27 mouse cellular contexts compared by ENCODE assay signal in the genomic region with DNA sequence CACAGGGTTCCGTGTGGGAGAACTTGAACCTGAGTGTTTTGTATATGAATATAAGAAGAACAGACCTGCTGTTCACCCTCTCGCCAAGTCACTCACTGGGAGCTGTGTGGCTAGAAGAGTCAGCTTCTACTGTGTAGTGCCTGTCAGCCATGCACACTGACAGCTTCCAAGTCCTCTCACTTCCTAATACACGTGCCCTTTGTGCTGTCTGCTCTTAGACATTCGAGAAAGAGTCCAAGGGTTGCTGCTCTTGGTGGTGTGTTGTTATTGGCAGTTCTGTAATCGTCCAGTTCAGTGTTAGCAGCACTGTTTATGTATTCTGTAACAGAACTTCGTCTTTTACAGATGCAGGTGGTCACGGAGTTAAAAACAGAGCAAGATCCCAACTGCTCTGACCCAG. TPM values are rescaled to one million over a fixed set of nuclear protein-coding genes. Genes with fewer than 3 reads are reported as not detected.
A peak's percentile ranks its signal among the peaks of the same experiment; 100 is the strongest.
DNase-seq lines count a peak whose midpoint lies in the region; ATAC-seq and TF ChIP-seq lines count a peak whose summit lies in the region.
"Had no signal": no experiment of that assay in that cellular context is flagged by ENCODE, and none has a peak within 500 bp of the region (broad histone marks: within the 10 kb centered on the region; RNA-seq: fewer than 3 reads in every experiment).

No protein-coding gene starts in this region.

- H3K36me3 ChIP-seq in kidney, embryonic 14.5 days (ENCODE audit: control insufficient read depth, insufficient read depth, low read length): peaks cover 44% of the 10 kb centered on the region
- H3K36me3 ChIP-seq in liver, postnatal 0 days (replicated peaks; ENCODE audit: insufficient read depth, low read length): peaks cover 23% of the 10 kb centered on the region
- H3K36me3 ChIP-seq in liver, embryonic 11.5 days (ENCODE audit: control insufficient read depth, insufficient read depth, low read length): 0 out of 2 replicates have a peak, but pooled peaks cover 2% of the 10 kb centered on the region

- no peaks in the 10 kb centered on the region for H3K27me3 ChIP-seq in kidney, embryonic 14.5 days (ENCODE audit: control insufficient read depth, insufficient read depth, low read length)
- H3K27me3 ChIP-seq in liver, postnatal 0 days (ENCODE audit: insufficient read depth, low read length): no peaks in the 10 kb centered on the region
- H3K27me3 ChIP-seq in liver, embryonic 11.5 days (replicated peaks; ENCODE audit: control insufficient read depth, insufficient read depth, low read length): no peaks in the 10 kb centered on the region
- H3K27me3 ChIP-seq: heart, embryonic 13.5 days; hindbrain, embryonic 12.5 days; limb, embryonic 12.5 days; liver, embryonic 15.5 days; neural tube, embryonic 15.5 days; Patski had no signal

- TF ChIP-seq CTCF in liver, postnatal 0 days (IDR thresholded peaks at IDR 0.05; ENCODE audit: low read depth): no peak

- H3K27ac ChIP-seq in kidney, embryonic 14.5 days (ENCODE audit: low read depth, low read length): no peak overlapping the region
- peak overlapping the region; percentile 36; the same call in 1 of the 2 replicates for H3K27ac ChIP-seq in liver, postnatal 0 days (ENCODE audit: low read depth)
- no peak overlapping the region for H3K27ac ChIP-seq in liver, embryonic 11.5 days (ENCODE audit: low read depth, low read length)
- H3K27ac ChIP-seq: forebrain, embryonic 10.5 days; heart, embryonic 13.5 days; hindbrain, embryonic 12.5 days; layer of hippocampus, adult 2 months; limb, embryonic 12.5 days; liver, embryonic 15.5 days; midbrain, embryonic 10.5 days; neural tube, embryonic 15.5 days had no signal

- H3K4me1 ChIP-seq in kidney, embryonic 14.5 days (ENCODE audit: control insufficient read depth, insufficient read depth, low read length): no peaks in the 10 kb centered on the region
- H3K4me1 ChIP-seq in liver, postnatal 0 days (ENCODE audit: insufficient read depth): no peaks in the 10 kb centered on the region
- H3K4me1 ChIP-seq in liver, embryonic 11.5 days (replicated peaks; ENCODE audit: control insufficient read depth, insufficient read depth, low read length): no peaks in the 10 kb centered on the region
- H3K4me1 ChIP-seq: hindbrain, embryonic 12.5 days had no signal

- no peaks in the 10 kb centered on the region for H3K9me3 ChIP-seq in kidney, embryonic 14.5 days (ENCODE audit: control insufficient read depth, low read length)
- no peaks in the 10 kb centered on the region for H3K9me3 ChIP-seq in liver, postnatal 0 days (ENCODE audit: low read length)
- no peaks in the 10 kb centered on the region for H3K9me3 ChIP-seq in liver, embryonic 11.5 days (ENCODE audit: control insufficient read depth, low read length)
- H3K9me3 ChIP-seq: forebrain, embryonic 10.5 days; G1E; heart, embryonic 13.5 days; hindbrain, embryonic 12.5 days; liver, embryonic 15.5 days; midbrain, embryonic 10.5 days; neural tube, embryonic 15.5 days had no signal

- peak; percentile 67 for DNase-seq in kidney, adult 11 months
- DNase-seq in liver, postnatal 0 days: no peak
- no peak for DNase-seq in liver, embryonic 11.5 days (ENCODE audit: low spot score)
- peak; percentile 29 for DNase-seq in kidney, postnatal 10 days
- no peak for DNase-seq in left cerebral cortex, adult 9 months (ENCODE audit: low spot score in 2 of 2)
- no peak for DNase-seq in lung, postnatal 14 days
- DNase-seq: adrenal gland, adult 2 months; cerebellum, adult 18-20 months; cerebellum, postnatal 14 days; forebrain, postnatal 0 days; gastrocnemius, postnatal 25 days; heart, adult 18-20 months; heart, postnatal 14 days; right cerebral cortex, adult 18-20 months had no signal

- no peak overlapping the region for H3K4me2 ChIP-seq in kidney, embryonic 14.5 days (replicated peaks; ENCODE audit: low read depth, low read length)
- H3K4me2 ChIP-seq in liver, postnatal 0 days (ENCODE audit: low read depth, low read length): no peak overlapping the region
- no peak overlapping the region for H3K4me2 ChIP-seq in liver, embryonic 11.5 days
- H3K4me2 ChIP-seq: heart, embryonic 13.5 days; hindbrain, embryonic 12.5 days; limb, embryonic 12.5 days; liver, embryonic 15.5 days; neural tube, embryonic 15.5 days had no signal

- no peak overlapping the region for H3K9ac ChIP-seq in kidney, embryonic 14.5 days (ENCODE audit: low read depth, low read length)
- H3K9ac ChIP-seq in liver, postnatal 0 days (replicated peaks): no peak overlapping the region
- no peak overlapping the region for H3K9ac ChIP-seq in liver, embryonic 11.5 days (ENCODE audit: low read depth, low read length)
- H3K9ac ChIP-seq: forebrain, postnatal 0 days; heart, embryonic 13.5 days; hindbrain, embryonic 12.5 days; limb, embryonic 12.5 days; liver, embryonic 15.5 days; neural tube, embryonic 15.5 days had no signal

- no peak overlapping the region for H3K4me3 ChIP-seq in kidney, embryonic 14.5 days (ENCODE audit: low read length)
- H3K4me3 ChIP-seq in liver, postnatal 0 days (ENCODE audit: low read depth, low read length): no peak overlapping the region
- H3K4me3 ChIP-seq in liver, embryonic 11.5 days (ENCODE audit: low read depth, low read length): no peak overlapping the region
- H3K4me3 ChIP-seq: forebrain, embryonic 10.5 days; heart, embryonic 13.5 days; hindbrain, embryonic 12.5 days; layer of hippocampus, adult 2 months; limb, embryonic 12.5 days; liver, embryonic 15.5 days; midbrain, embryonic 10.5 days; neural tube, embryonic 15.5 days had no signal

- ATAC-seq in kidney, embryonic 14.5 days (ENCODE audit: low FRiP score, low TSS enrichment): no peak
- peak; percentile 71 for ATAC-seq in liver, postnatal 0 days
- no peak for ATAC-seq in liver, embryonic 11.5 days (replicated peaks; ENCODE audit: low FRiP score)
- ATAC-seq in cerebellum, adult (ENCODE audit: insufficient number of reproducible peaks, low FRiP score, low TSS enrichment): no peak
- ATAC-seq: forebrain, postnatal 0 days; lung, postnatal 0 days; Patski had no signal

- 82% methylated on average over 7 of the region's 7 CpGs for WGBS in kidney, embryonic 14.5 days
- WGBS in liver, postnatal 0 days (ENCODE audit: insufficient replicate concordance): 48% methylated on average over 7 of the region's 7 CpGs
- 75% methylated on average over 7 of the region's 7 CpGs for WGBS in liver, embryonic 11.5 days

- no peak for TF ChIP-seq EP300 in liver, postnatal 0 days (IDR thresholded peaks at IDR 0.05; ENCODE audit: low read depth)

RNA-seq across cellular contexts. Expression of gene Pknox1, which starts 23.6 kb away (rescaled TPM):
- 27.1 and 44.0 TPM in 2 replicates for polyA plus RNA-seq in kidney, embryonic 14.5 days (2014; fragmentation: Nextera tagmentation; extraction: Ambion mirVana)
- 5.5 and 6.1 TPM in 2 replicates for polyA plus RNA-seq in liver, postnatal 0 days (2015; fragmentation: Nextera tagmentation; extraction: Ambion mirVana)
- 25.4 and 25.8 TPM in 2 replicates for polyA plus RNA-seq in liver, embryonic 11.5 days (2014; fragmentation: Nextera tagmentation; extraction: Ambion mirVana)

RNA-seq across cellular contexts. Expression of gene Cbs, which starts 48.9 kb away (rescaled TPM):
- polyA plus RNA-seq in kidney, embryonic 14.5 days (2014; fragmentation: Nextera tagmentation; extraction: Ambion mirVana): 2.1 and 2.7 TPM in 2 replicates
- polyA plus RNA-seq in liver, postnatal 0 days (2015; fragmentation: Nextera tagmentation; extraction: Ambion mirVana): 63.7 and 70.1 TPM in 2 replicates
- 7.3 and 8.3 TPM in 2 replicates for polyA plus RNA-seq in liver, embryonic 11.5 days (2014; fragmentation: Nextera tagmentation; extraction: Ambion mirVana)
- polyA plus RNA-seq: G1E had no signal

Comparison
In these comparisons a context has a peak if more than half of its experiments do, and no peak if none do; other contexts are left out.
1. DNase-seq: peak in kidney, adult 11 months (single experiment) and kidney, postnatal 10 days (single experiment); none in liver, postnatal 0 days (single experiment), liver, embryonic 11.5 days (single experiment), left cerebral cortex, adult 9 months (0 of 2) and lung, postnatal 14 days (single experiment).